Mouse (Mus musculus): ENCODE measurements around the gene Slc27a2.
A peak's percentile ranks its signal among the peaks of the same experiment; 100 is the strongest.

GRCm38 (mm10) chr2:126598359-126598758, 46.2 kb downstream of the Slc27a2 start:
- 0 out of 2 replicates have a peak, but pooled peaks have one; percentile 3 for TF ChIP-seq CTCF (IDR thresholded peaks at IDR 0.05; ENCODE audit: borderline replicate concordance, insufficient read depth, low read depth, low read length)
- no peak for TF ChIP-seq POLR2A (IDR thresholded peaks at IDR 0.05; ENCODE audit: borderline replicate concordance, insufficient read depth, low read length)
